Mouse (Mus musculus): Measurements from ENCODE around the gene Prickle1.

Gene Prickle1

GRCm38 (mm10) chr15:93594296-93594887 is 1.3 kb downstream of the Prickle1 start:
- DNase-seq (ENCODE audit: low read depth, low spot score) = no peak

GRCm38 (mm10) chr15:93592596-93592995 is 3.1 kb downstream of the Prickle1 start:
- DNase-seq (ENCODE audit: low read depth, low spot score) = no peak

- DNase-seq (ENCODE audit: low read depth, low spot score) = peak; percentile 77
These were observed 3.8 kb downstream of the Prickle1 start for GRCm38 (mm10) chr15:93591831-93592321.

GRCm38 (mm10) chr15:93591371-93591770 is 4.3 kb downstream of the Prickle1 start:
- no peak for DNase-seq (ENCODE audit: low read depth, low spot score)

GRCm38 (mm10) chr15:93588401-93588800 is 7.3 kb downstream of the Prickle1 start:
- DNase-seq (ENCODE audit: low read depth, low spot score) = no peak

GRCm38 (mm10) chr15:93587660-93588059 is 8.0 kb downstream of the Prickle1 start:
- DNase-seq (ENCODE audit: low read depth, low spot score) = no peak

- DNase-seq (ENCODE audit: low read depth, low spot score) = no peak
These were observed 12.6 kb downstream of the Prickle1 start for GRCm38 (mm10) chr15:93583051-93583450.

- DNase-seq (ENCODE audit: low read depth, low spot score) = no peak
These were observed 14.0 kb downstream of the Prickle1 start for GRCm38 (mm10) chr15:93581736-93582135.

GRCm38 (mm10) chr15:93579899-93580298 is 15.8 kb downstream of the Prickle1 start:
- DNase-seq (ENCODE audit: low read depth, low spot score) = no peak

GRCm38 (mm10) chr15:93579100-93579499 is 16.6 kb downstream of the Prickle1 start:
- no peak for DNase-seq (ENCODE audit: low read depth, low spot score)

- DNase-seq (ENCODE audit: low read depth, low spot score) = no peak
These were observed 19.3 kb downstream of the Prickle1 start for GRCm38 (mm10) chr15:93576361-93576760.

GRCm38 (mm10) chr15:93575884-93576283 is 19.8 kb downstream of the Prickle1 start:
- DNase-seq (ENCODE audit: low read depth, low spot score) = peak; percentile 90

GRCm38 (mm10) chr15:93572889-93573288 is 22.8 kb downstream of the Prickle1 start:
- DNase-seq (ENCODE audit: low read depth, low spot score) = no peak

GRCm38 (mm10) chr15:93570881-93571495 is 24.7 kb downstream of the Prickle1 start:
- DNase-seq (ENCODE audit: low read depth, low spot score) = no peak

- no peak for DNase-seq (ENCODE audit: low read depth, low spot score)
These were observed 26.8 kb downstream of the Prickle1 start for GRCm38 (mm10) chr15:93568911-93569310.

GRCm38 (mm10) chr15:93567546-93568307 is 28.0 kb downstream of the Prickle1 start:
- DNase-seq (ENCODE audit: low read depth, low spot score) = no peak

- DNase-seq (ENCODE audit: low read depth, low spot score) = no peak
These were observed 32.2 kb downstream of the Prickle1 start for GRCm38 (mm10) chr15:93563491-93563890.

GRCm38 (mm10) chr15:93561540-93561939 is 34.2 kb downstream of the Prickle1 start:
- no peak for DNase-seq (ENCODE audit: low read depth, low spot score)

- DNase-seq (ENCODE audit: low read depth, low spot score) = no peak
These were observed 37.3 kb downstream of the Prickle1 start for GRCm38 (mm10) chr15:93558421-93558820.

- no peak for DNase-seq (ENCODE audit: low read depth, low spot score)
These were observed 40.0 kb downstream of the Prickle1 start for GRCm38 (mm10) chr15:93555719-93556118.

GRCm38 (mm10) chr15:93554203-93554851 is 41.4 kb downstream of the Prickle1 start:
- DNase-seq (ENCODE audit: low read depth, low spot score) = no peak

GRCm38 (mm10) chr15:93552169-93552568 is 43.5 kb downstream of the Prickle1 start:
- peak; percentile 67 for DNase-seq (ENCODE audit: low read depth, low spot score)

All from mesoderm, embryonic 11.5 days (tissue).